Mouse (Mus musculus) liver, embryonic 13.5 days (tissue): ENCODE measurements around the gene Nog. TPM values are rescaled to one million over a fixed set of nuclear protein-coding genes. Genes with fewer than 3 reads are reported as not detected.

Source experiments
- ATAC-seq: fragments of 200-750 bp; cut with Nextera tagmentation; 2 replicates; pipeline ENCODE4 v1.8.0; 2017; ENCODE audit warnings: low read depth, mild to moderate bottlenecking, moderate number of reproducible peaks, moderate library complexity
- DNase-seq: peaks from one replicate; pipeline ENCODE4 v3.0.0; 2022
- H3K27ac ChIP-seq: fragments of 300-500 bp; sonication (generic); 2 replicates; pipeline ENCODE4 v1.5.1; 2015; ENCODE audit warnings: moderate library complexity, mild to moderate bottlenecking, inconsistent platforms
- H3K27me3 ChIP-seq: fragments of 300-500 bp; sonication (generic); 2 replicates; pipeline ENCODE4 v1.6.1; 2015; ENCODE audit warnings: mild to moderate bottlenecking, inconsistent platforms
- H3K36me3 ChIP-seq: fragments of 300-500 bp; sonication (generic); 2 replicates; pipeline ENCODE4 v1.6.1; 2015; ENCODE audit warnings: mild to moderate bottlenecking, inconsistent platforms
- H3K4me1 ChIP-seq: fragments of 300-500 bp; sonication (generic); replicated peaks from 2 replicates; pipeline ENCODE4 v1.6.1; 2015; ENCODE audit warnings: inconsistent platforms
- H3K4me2 ChIP-seq: fragments of 300-500 bp; sonication (generic); 2 replicates; pipeline ENCODE4 v1.6.1; 2015; ENCODE audit warnings: inconsistent platforms, mild to moderate bottlenecking, moderate library complexity
- H3K4me3 ChIP-seq: fragments of 300-500 bp; sonication (generic); replicated peaks from 2 replicates; pipeline ENCODE4 v1.5.1; 2015; ENCODE audit warnings: mild to moderate bottlenecking, inconsistent platforms
- H3K9ac ChIP-seq: fragments of 300-500 bp; sonication (generic); 2 replicates; pipeline ENCODE4 v1.6.1; 2015; ENCODE audit warnings: mild to moderate bottlenecking, inconsistent platforms
- H3K9me3 ChIP-seq: fragments of 300-500 bp; sonication (generic); replicated peaks from 2 replicates; pipeline ENCODE4 v1.6.1; 2016; ENCODE audit warnings: inconsistent platforms
- WGBS: fragments of 180-500 bp; shearing (Covaris S2); methylation state at CpG from one replicate; pipeline ENCODE4 v1.1.7; 2015; ENCODE audit not compliant: insufficient replicate concordance; 5-methylcytosine and 5-hydroxymethylcytosine counted together
- polyA plus RNA-seq: library from polyadenylated mRNA; unstranded; fragments of >200 nt; fragmentation: Nextera tagmentation; extraction: Ambion mirVana; gene quantifications from 2 replicates; pipeline ENCODE4 v1.2.1, GENCODE M21; 2015

Nog gene
- polyA plus RNA-seq, 1 experiment from 2014 or later, result not detected

GRCm38 (mm10) chr11:89259338-89259915 is 42.7 kb downstream of the Nog start:
- 72% methylated on average over 7 of the region's 7 CpGs for WGBS
- no peak for ATAC-seq
- H3K9me3 ChIP-seq, result no peaks in the 10 kb centered on the region

GRCm38 (mm10) chr11:89257893-89258292 is 44.2 kb downstream of the Nog start:
- no peak overlapping the region for H3K9ac ChIP-seq
- no peak overlapping the region for H3K4me3 ChIP-seq
- DNase-seq, result no peak
- no peaks in the 10 kb centered on the region for H3K4me1 ChIP-seq
- no peak overlapping the region for H3K27ac ChIP-seq
- no peaks in the 10 kb centered on the region for H3K27me3 ChIP-seq
- no peaks in the 10 kb centered on the region for H3K9me3 ChIP-seq
- ATAC-seq, result no peak
- H3K4me2 ChIP-seq, result no peak overlapping the region
- no peaks in the 10 kb centered on the region for H3K36me3 ChIP-seq
- 35% methylated on average over 2 of the region's 2 CpGs for WGBS

More at GRCm38 (mm10) chr11:89259338-89259915, 42.7 kb downstream of the Nog start:
- H3K9ac ChIP-seq, result no peak overlapping the region
- no peak overlapping the region for H3K4me2 ChIP-seq
- no peaks in the 10 kb centered on the region for H3K4me1 ChIP-seq
- no peak overlapping the region for H3K4me3 ChIP-seq
- H3K36me3 ChIP-seq, result no peaks in the 10 kb centered on the region
- DNase-seq, result no peak
- no peak overlapping the region for H3K27ac ChIP-seq
- no peaks in the 10 kb centered on the region for H3K27me3 ChIP-seq

GRCm38 (mm10) chr11:89253973-89254372 is 48.2 kb downstream of the Nog start:
- H3K4me2 ChIP-seq, result no peak overlapping the region
- no peak overlapping the region for H3K4me3 ChIP-seq
- DNase-seq (no peak), ATAC-seq (no peak)
- H3K36me3 ChIP-seq, result no peaks in the 10 kb centered on the region
- H3K27ac ChIP-seq, result no peak overlapping the region
- no peak overlapping the region for H3K9ac ChIP-seq
- 66% methylated on average over 13 of the region's 13 CpGs for WGBS
- no peaks in the 10 kb centered on the region for H3K9me3 ChIP-seq
- H3K27me3 ChIP-seq, result no peaks in the 10 kb centered on the region
- no peaks in the 10 kb centered on the region for H3K4me1 ChIP-seq

Other genes with a start within 250 kb of the Nog start
- gene Dgke, start 235.5 kb downstream of the Nog start, polyA plus RNA-seq, result 0.69 and 0.82 TPM in 2 replicates
- gene Gm525, start 228.5 kb downstream of the Nog start, polyA plus RNA-seq, result not detected in 2 replicates